Mouse (Mus musculus) CD4-positive, CD25-positive, alpha-beta regulatory T cell (primary cell): ENCODE results near the gene Csf2rb. TPM values are rescaled to one million over a fixed set of nuclear protein-coding genes. Genes with fewer than 3 reads are reported as not detected.

ENCODE experiments used
- polyA plus RNA-seq: library from polyadenylated mRNA; unstranded; fragments of 100-300 nt; shearing (Covaris generic); gene quantifications from one replicate; pipeline ENCODE4 v1.2.1, GENCODE M21; 2017

Gene Csf2rb
- polyA plus RNA-seq: 0.72 TPM

DNA sequence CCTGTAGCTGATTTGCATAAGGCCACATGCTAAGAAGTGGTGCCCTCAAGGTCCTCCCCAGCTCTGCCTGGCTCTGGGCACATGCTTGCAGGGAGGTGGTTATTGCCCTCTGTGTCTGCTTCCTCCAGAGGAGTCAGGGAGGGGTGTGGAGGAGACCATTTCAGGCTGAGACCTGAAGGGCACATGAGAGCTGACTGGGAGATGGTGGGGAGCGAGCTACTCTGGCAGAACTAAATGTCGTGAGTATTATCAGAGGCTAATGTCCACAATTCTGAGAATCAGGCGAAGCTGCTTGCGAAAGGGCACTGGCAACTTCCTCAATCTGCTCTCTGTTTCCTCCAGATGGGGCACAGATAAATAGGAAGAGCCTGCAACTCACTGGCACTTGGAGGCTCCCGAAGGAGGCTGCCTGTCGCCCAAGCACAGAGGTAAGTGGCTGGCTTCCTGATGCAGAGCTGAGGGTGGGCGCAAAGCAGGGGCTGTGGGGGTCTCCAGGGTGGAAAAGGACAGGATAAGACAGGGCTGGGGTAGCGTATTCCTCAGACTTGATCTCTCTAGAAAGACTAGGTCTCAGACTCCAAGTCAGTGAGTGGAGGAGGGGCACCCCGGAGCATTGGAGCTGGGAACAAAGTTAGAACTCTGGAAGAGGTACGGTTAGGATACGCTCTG lies at the start of gene Csf2rb:
Gene Csf2rb (plus strand): TSS at position 82 of the 669 bp plus-strand sequence.

DNA sequence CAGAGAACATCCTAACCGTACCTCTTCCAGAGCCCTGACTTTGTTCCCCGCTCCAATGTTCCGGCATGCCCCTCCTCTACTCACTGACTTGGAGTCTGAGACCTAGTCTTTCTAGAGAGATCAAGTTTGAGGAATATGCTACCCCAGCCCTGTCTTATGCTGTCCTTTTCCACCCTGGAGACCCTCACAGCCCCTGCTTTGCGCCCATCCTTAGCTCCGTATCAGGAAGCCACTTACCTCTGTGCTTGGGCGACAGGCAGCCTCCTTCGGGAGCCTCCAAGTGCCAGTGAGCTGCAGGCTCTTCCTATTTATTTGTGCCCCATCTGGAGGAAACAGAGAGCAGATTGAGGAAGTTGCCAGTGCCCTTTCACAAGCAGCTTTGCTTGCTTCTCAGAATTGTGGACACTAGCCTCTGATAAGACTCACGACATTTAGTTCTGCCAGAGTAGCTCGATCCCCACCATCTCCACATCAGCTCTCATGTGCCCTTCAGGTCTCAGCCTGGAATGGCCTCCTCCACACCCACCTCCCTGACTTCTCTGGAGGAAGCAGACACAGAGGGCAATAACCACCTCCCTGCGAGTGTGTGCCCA lies 20.1 kb upstream of the Csf2rb start, which contains the start of gene Csf2rb2:
Gene Csf2rb2 (minus strand): TSS at position 381 of the 593 bp plus-strand sequence.

DNA sequence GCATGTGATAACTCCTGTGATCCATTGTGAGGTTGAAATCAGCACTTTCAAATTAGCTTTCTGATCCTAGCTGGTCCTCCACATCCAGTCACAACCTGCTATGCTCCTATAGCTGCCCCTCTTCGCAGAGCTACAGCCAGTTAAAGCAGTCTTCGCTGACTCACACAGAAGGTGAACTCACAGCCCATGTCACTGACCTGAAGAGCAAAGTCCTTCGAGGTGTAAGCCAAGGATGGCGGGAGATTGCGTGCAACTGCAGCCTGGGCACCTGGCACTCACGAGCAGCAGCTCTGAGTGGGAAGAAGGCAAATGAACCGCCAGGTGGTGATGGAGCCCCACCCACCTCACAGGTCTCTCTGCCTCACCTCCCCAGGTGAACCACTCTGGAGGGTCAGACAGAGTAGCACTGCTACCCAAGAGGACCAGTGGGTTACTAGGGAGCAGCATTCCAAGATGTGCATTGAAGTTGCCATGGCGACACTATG lies 70.0 kb downstream of the Csf2rb start, which contains the start of gene Tex33:
Gene Tex33 (minus strand): TSS at position 435 of the 485 bp plus-strand sequence.

Other genes with a start within 250 kb of the Csf2rb start
- gene Cacng2, start 205.7 kb upstream of the Csf2rb start, polyA plus RNA-seq: 0.04 TPM
- gene Ift27, start 151.6 kb upstream of the Csf2rb start, polyA plus RNA-seq: 58.3 TPM
- not detected for gene Pvalb, start 119.4 kb upstream of the Csf2rb start, polyA plus RNA-seq
- 204 TPM for gene Ncf4, start 81.0 kb upstream of the Csf2rb start, polyA plus RNA-seq
- not detected for gene Csf2rb2, start 20.0 kb upstream of the Csf2rb start, polyA plus RNA-seq
- gene Tex33, start 70.2 kb downstream of the Csf2rb start, polyA plus RNA-seq: not detected
- 1.3 TPM for gene Tst, start 80.2 kb downstream of the Csf2rb start, polyA plus RNA-seq
- gene Mpst, start 80.7 kb downstream of the Csf2rb start, polyA plus RNA-seq: 7.1 TPM
- gene Kctd17, start 102.8 kb downstream of the Csf2rb start, polyA plus RNA-seq: 23.3 TPM
- gene Tmprss6, start 142.9 kb downstream of the Csf2rb start, polyA plus RNA-seq: not detected
- gene Il2rb, start 169.5 kb downstream of the Csf2rb start, polyA plus RNA-seq: 978 TPM
- gene C1qtnf6, start 205.7 kb downstream of the Csf2rb start, polyA plus RNA-seq: 5.8 TPM
- gene Sstr3, start 218.9 kb downstream of the Csf2rb start, polyA plus RNA-seq: not detected
- 2,566 TPM for gene Rac2, start 247.0 kb downstream of the Csf2rb start, polyA plus RNA-seq